Mouse (Mus musculus) liver, adult 2 months (tissue): ENCODE data around the gene Ugcg. TPM values are rescaled to one million over a fixed set of nuclear protein-coding genes. Genes with fewer than 3 reads are reported as not detected.

Experiments
- DNase-seq: peaks from one replicate; pipeline ENCODE4 v3.0.0-alpha.2; 2011; ENCODE audit warnings: low read depth, low spot score; ENCODE audit errors: extremely low read depth
- H3K27ac ChIP-seq: fragments of 200-500 bp; replicated peaks from 2 replicates; pipeline ENCODE4 v1.5.1; 2012; ENCODE audit warnings: low read depth, mild to moderate bottlenecking, control low read depth, inconsistent platforms, low read length; ENCODE audit not compliant: insufficient read depth
- H3K27me3 ChIP-seq: fragments of 200-500 bp; 2 replicates; pipeline ENCODE4 v1.6.1; 2012; ENCODE audit warnings: mild to moderate bottlenecking, moderate library complexity, low read length, inconsistent platforms; ENCODE audit not compliant: control insufficient read depth, insufficient read depth
- H3K36me3 ChIP-seq: fragments of 200-500 bp; 2 replicates; pipeline ENCODE4 v1.6.1; 2012; ENCODE audit warnings: low read length, inconsistent platforms; ENCODE audit not compliant: control insufficient read depth, insufficient read depth
- H3K4me1 ChIP-seq: fragments of 200-500 bp; 2 replicates; pipeline ENCODE4 v1.6.1; 2011; ENCODE audit warnings: low read length; ENCODE audit not compliant: control insufficient read depth, insufficient read depth
- H3K4me3 ChIP-seq: fragments of 200-500 bp; 2 replicates; pipeline ENCODE4 v1.5.1; 2011; ENCODE audit warnings: low read depth, mild to moderate bottlenecking, control low read depth, low read length, moderate library complexity; ENCODE audit not compliant: insufficient read depth
- H3K79me2 ChIP-seq: fragments of 200-500 bp; 2 replicates; pipeline ENCODE4 v1.6.1; 2012; ENCODE audit warnings: inconsistent platforms, mild to moderate bottlenecking, low read length, moderate library complexity; ENCODE audit not compliant: control insufficient read depth, insufficient read depth
- H3K9ac ChIP-seq: fragments of 200-500 bp; 2 replicates; pipeline ENCODE4 v1.6.1; 2012; ENCODE audit warnings: low read depth, mild to moderate bottlenecking, control low read depth, inconsistent platforms, low read length
- CTCF ChIP-seq: fragments of 200-500 bp; IDR thresholded peaks from 2 replicates; pipeline ENCODE4 v1.5.1; 2011; ENCODE audit warnings: low read depth, low read length, control low read depth
- POLR2A ChIP-seq: fragments of 200-500 bp; IDR thresholded peaks from 2 replicates; pipeline ENCODE4 v1.6.1; 2011; ENCODE audit warnings: low read length, control low read depth; ENCODE audit not compliant: insufficient read depth; ENCODE audit errors: extremely low read depth
- WGBS: fragments of 180-500 bp; shearing (Covaris S2); methylation state at CpG from one replicate; pipeline ENCODE4 v1.1.7; 2018; 5-methylcytosine and 5-hydroxymethylcytosine counted together
- polyA plus RNA-seq: library from polyadenylated mRNA; depleted of rRNA; stranded (reverse); fragments of >200 nt; gene quantifications from 2 replicates; pipeline ENCODE4 v1.2.3, GENCODE M21; 2012
- total RNA-seq: library from RNA; depleted of rRNA; stranded (reverse); fragments of >200 nt; gene quantifications from 2 replicates; pipeline ENCODE4 v1.2.3, GENCODE M21; 2014

Gene Ugcg
- total and polyA plus RNA-seq, 2 experiments: 17.1 to 25.4 TPM

DNA sequence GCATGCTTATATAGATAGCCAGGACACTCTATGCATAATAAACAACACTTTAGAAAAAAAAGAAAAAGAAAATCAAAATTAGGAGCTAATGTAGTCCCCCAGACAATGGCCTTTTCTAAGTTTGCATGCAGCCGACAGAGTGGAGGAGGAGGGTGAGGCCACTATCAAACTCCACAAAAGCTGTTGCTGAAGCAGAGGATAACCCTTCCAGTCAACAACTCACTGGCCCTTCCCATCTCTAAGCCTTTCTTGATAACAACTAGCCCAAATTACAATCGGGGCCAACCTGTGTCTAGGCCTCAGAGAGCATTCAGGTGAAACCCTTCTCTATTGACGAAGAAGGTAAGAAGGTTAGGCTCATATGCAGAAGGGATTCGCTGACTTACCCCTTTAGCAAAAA lies 56.7 kb downstream of the Ugcg start:
- no peak overlapping the region for H3K27ac ChIP-seq
- DNase-seq: no peak

DNA sequence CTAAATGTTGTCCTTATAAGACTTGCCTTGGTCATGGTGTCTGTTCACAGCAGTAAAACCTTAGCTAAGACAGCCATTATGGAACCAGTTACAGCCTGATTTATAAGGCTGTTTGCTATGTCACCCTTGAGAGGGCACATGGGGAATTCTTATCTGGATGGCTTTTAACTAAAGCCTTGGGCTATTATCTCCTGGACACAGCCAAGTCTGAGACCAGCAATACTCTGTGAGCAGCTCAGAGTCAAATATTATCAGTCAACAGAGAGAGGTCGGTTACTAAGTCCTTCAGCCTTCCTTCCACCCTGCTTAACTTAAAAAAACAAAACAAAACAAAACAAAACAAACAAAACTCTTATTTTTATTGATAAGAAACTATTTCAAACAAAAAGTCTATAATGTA lies 58.5 kb downstream of the Ugcg start:
- no peak overlapping the region for H3K9ac ChIP-seq
- TF ChIP-seq POLR2A (no peak), CTCF (no peak)
- H3K27ac ChIP-seq: no peak overlapping the region
- no peak for DNase-seq
- no peaks in the 10 kb centered on the region for H3K36me3 ChIP-seq
- H3K27me3 ChIP-seq: no peaks in the 10 kb centered on the region
- 32% methylated on average over 1 of the region's 1 CpGs for WGBS
- H3K4me1 ChIP-seq: peaks cover 6% of the 10 kb centered on the region
- no peaks in the 10 kb centered on the region for H3K79me2 ChIP-seq
- no peak overlapping the region for H3K4me3 ChIP-seq

More for the DNA sequence above, 56.7 kb downstream of the Ugcg start:
- TF ChIP-seq POLR2A (no peak), CTCF (no peak)
- Histone ChIP-seq H3K36me3 (no peaks in the 10 kb centered on the region), H3K9ac (no peak overlapping the region), H3K79me2 (no peaks in the 10 kb centered on the region), H3K27me3 (no peaks in the 10 kb centered on the region), H3K4me3 (no peak overlapping the region), H3K4me1 (peaks cover 13% of the 10 kb centered on the region)
- whole genome bisulfite sequencing: 92% methylated on average over 4 of the region's 4 CpGs

DNA sequence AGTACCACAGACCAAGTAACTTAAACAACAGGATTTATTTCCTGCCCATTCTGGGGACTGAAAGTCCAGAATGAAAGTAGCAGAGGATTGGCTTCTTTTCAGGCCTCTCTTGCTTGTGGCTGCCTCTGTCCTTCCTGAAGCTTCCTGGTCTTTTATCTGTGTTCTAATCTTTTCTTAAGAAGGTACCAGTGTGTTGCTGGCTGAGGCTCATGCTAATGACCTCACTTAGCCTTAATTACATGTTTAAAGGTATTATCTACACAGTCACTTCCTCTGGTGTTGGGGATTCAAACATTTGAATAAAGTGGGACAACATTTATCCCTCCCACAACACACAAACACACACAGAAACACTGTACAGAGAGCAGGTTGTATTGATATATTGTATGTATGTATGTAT lies 59.0 kb downstream of the Ugcg start:
- no peak for DNase-seq
- no peak overlapping the region for H3K27ac ChIP-seq
- no peak overlapping the region for H3K4me3 ChIP-seq
- H3K27me3 ChIP-seq: no peaks in the 10 kb centered on the region
- no peaks in the 10 kb centered on the region for H3K36me3 ChIP-seq
- peaks cover 4% of the 10 kb centered on the region for H3K4me1 ChIP-seq
- H3K9ac ChIP-seq: no peak overlapping the region
- no peaks in the 10 kb centered on the region for H3K79me2 ChIP-seq
- TF ChIP-seq CTCF (no peak), POLR2A (no peak)

DNA sequence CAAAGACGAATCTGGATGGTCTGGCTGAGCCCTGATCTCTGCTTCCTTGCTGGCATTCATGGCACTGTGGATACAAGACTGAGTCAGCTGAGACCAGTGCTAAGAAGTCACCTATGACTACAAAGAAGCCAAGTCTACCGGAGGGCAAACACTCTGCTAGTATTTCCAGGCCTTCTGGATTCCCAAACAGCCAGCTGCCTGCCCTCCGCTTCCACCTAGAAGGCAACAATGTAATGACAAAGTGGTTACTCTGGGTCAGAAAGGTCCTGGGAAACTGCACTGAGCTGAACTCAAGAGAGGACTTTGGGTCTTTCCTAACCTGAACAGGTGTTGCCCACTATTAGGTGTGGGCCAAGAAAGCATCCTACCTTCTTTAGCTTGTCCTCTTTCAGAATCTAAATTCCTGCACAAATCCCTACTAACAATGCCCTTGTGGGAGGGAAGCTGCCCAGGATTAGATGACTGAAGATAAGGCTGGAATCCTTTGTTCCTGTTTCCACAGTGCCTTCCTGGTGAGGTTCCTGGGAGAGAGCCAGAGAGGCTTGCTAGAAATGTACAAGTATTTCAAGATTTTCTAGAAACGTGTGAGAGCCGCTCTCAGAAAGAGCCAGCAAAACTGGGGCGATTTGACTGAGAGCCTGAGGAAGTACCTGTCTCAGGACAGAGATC lies 63.5 kb downstream of the Ugcg start:
- 69% methylated on average over 6 of the region's 6 CpGs for WGBS
- Histone ChIP-seq H3K27ac (no peak overlapping the region), H3K79me2 (no peaks in the 10 kb centered on the region), H3K4me3 (no peak overlapping the region), H3K36me3 (no peaks in the 10 kb centered on the region), H3K27me3 (no peaks in the 10 kb centered on the region), H3K9ac (no peak overlapping the region), H3K4me1 (peaks cover 2% of the 10 kb centered on the region; the same call in 1 of the 2 replicates)
- TF ChIP-seq POLR2A (no peak), CTCF (no peak)
- DNase-seq: no peak

DNA sequence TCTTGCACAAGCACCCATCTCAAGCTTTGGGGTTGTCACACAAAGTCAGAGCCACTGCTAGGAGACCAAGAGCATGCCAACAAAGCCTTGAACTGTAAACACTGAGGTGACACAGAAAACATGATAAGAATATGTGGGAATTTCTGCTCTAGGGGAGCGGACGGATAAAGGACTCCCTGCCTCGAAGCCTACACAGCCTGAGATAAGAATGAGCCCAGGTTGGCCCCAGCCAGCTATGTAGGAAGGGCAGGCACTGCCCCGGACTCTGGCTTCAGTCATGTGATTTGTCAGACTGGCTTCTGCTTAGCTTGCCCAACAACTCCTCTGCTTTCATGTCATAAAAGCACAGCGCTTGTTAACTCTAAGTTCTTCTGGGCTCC lies 64.0 kb downstream of the Ugcg start:
- H3K4me1 ChIP-seq: peaks cover 2% of the 10 kb centered on the region; the same call in 1 of the 2 replicates
- H3K79me2 ChIP-seq: no peaks in the 10 kb centered on the region
- no peak overlapping the region for H3K9ac ChIP-seq
- peak; percentile 57 for DNase-seq
- H3K27ac ChIP-seq: no peak overlapping the region
- H3K4me3 ChIP-seq: no peak overlapping the region
- H3K36me3 ChIP-seq: no peaks in the 10 kb centered on the region
- 36% methylated on average over 5 of the region's 5 CpGs for WGBS
- no peaks in the 10 kb centered on the region for H3K27me3 ChIP-seq
- TF ChIP-seq CTCF (no peak), POLR2A (no peak)

DNA sequence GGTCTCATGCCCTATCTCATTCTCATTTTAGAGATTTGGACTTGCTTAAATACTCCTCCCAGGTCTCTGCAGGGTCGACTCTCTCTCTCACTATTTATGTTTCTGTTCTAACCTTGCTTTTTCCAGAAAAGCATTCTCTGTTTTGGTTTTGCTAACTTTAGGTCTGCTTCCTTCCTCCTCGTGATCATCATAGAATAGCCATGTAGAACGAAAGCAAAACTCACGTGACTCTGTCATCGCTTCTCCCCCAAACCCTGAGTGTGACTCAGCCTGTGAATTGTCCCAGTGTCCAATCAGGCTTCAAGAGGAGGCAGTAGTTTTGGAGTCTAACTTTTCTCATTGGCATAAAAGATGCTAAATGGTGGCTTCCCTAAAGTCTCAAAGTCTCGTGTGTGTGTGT lies 65.3 kb downstream of the Ugcg start:
- DNase-seq: peak; percentile 36
- Histone ChIP-seq H3K79me2 (no peaks in the 10 kb centered on the region), H3K4me1 (peaks cover 2% of the 10 kb centered on the region; the same call in 1 of the 2 replicates), H3K27me3 (no peaks in the 10 kb centered on the region), H3K9ac (no peak overlapping the region), H3K36me3 (no peaks in the 10 kb centered on the region), H3K4me3 (no peak overlapping the region), H3K27ac (no peak overlapping the region)
- no peak for TF ChIP-seq CTCF
- TF ChIP-seq POLR2A: no peak
- WGBS: 75% methylated on average over 6 of the region's 6 CpGs
